ENCODE assay signal across 18 mouse cellular contexts in the genomic region with DNA sequence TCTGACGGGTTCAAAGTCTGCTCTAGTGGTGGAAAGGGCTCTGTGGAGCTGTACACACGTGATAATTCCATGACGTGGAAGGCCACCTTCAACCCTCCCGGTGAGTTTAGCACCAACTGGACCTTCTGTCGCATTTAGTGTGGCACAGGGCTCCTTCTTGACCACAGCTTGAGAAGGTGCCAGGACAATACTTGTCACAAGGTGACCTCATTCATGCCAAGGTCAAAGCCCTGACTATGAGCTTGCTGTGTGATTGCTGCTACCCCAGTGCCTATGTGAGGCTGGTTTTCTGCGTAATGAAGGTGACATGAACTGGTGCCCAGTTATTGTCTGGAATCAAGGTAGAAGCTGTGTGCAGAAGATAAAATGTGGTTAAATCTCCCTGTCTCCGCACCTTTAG. TPM values are rescaled to one million over a fixed set of nuclear protein-coding genes. Genes with fewer than 3 reads are reported as not detected.
DNase-seq lines count a peak whose midpoint lies in the region; TF ChIP-seq lines count a peak whose summit lies in the region.
"Had no signal": no experiment of that assay in that cellular context is flagged by ENCODE, and none has a peak within 500 bp of the region (broad histone marks: within the 10 kb centered on the region; RNA-seq: fewer than 3 reads in every experiment).

No protein-coding gene starts in this region.

- TF ChIP-seq CTCF in left cerebral cortex, adult 2 months (IDR thresholded peaks at IDR 0.05), result no peak

- intact Hi-C loops in left cerebral cortex, adult 2 months (cut with DNase I), result loop anchor here (2.0 to 5.0 kb wide), 2 partner anchors 14 to 460 kb away; a partner anchor contains a TSS
- intact Hi-C loops in left cerebral cortex, postnatal 25 days (cut with DNase I), result no loop called here

- DNase-seq in adrenal gland, postnatal 10 days, result peak; percentile 17
- DNase-seq in adrenal gland, postnatal 4 days (ENCODE audit: low spot score in 2 of 2), result no peak
- no peak for DNase-seq in left cerebral cortex, adult 2 months (ENCODE audit: extremely low spot score in 1 of 2, low spot score in 2 of 2)
- no peak for DNase-seq in left cerebral cortex, postnatal 25 days (ENCODE audit: low spot score in 2 of 2)
- DNase-seq in adrenal gland, postnatal 36 days, result peak; percentile 37 to 47
- no peak for DNase-seq in spleen, adult 18-20 months
- no peak for DNase-seq in urinary bladder, adult 18-20 months (ENCODE audit: low spot score in 2 of 2)
- DNase-seq: cerebellum, adult 11 months; cerebellum, adult 18-20 months; cerebellum, adult 8-10 months; cerebellum, adult 9-11 months; cerebellum, postnatal 14 days; cerebellum, postnatal 36 days; forebrain, postnatal 0 days had no signal

- H3K27ac ChIP-seq in left cerebral cortex, adult 2 months, result peak overlapping the region; percentile 86
- H3K27ac ChIP-seq: embryonic facial prominence, embryonic 10.5 days; embryonic facial prominence, embryonic 12.5 days; forebrain, embryonic 13.5 days; forebrain, embryonic 15.5 days had no signal

- H3K4me3 ChIP-seq in left cerebral cortex, adult 2 months, result no peak overlapping the region
- H3K4me3 ChIP-seq: embryonic facial prominence, embryonic 10.5 days; embryonic facial prominence, embryonic 12.5 days; forebrain, embryonic 13.5 days; forebrain, embryonic 15.5 days had no signal

RNA-seq across cellular contexts. Expression of a gene that starts 25.9 kb away (rescaled TPM):
- total RNA-seq in adrenal gland, postnatal 10 days (2021), result 1 to 10 TPM; 6.3 to 7.1 TPM
- total RNA-seq in adrenal gland, postnatal 4 days (2021), result 1 to 10 TPM; 7.1 to 8.5 TPM
- 1 to 10 TPM; 2.9 to 3.9 TPM for total RNA-seq in left cerebral cortex, adult 2 months (2021)
- 1 to 10 TPM; 2.3 to 2.9 TPM for total RNA-seq in left cerebral cortex, postnatal 25 days (2021)
- 1 to 10 TPM; 5.1 to 7.2 TPM for total RNA-seq in adrenal gland, postnatal 36 days (2021)

Comparison
In these comparisons a context has a peak if more than half of its experiments do, and no peak if none do; other contexts are left out.
1. DNase-seq: peak in adrenal gland, postnatal 10 days (single experiment) and adrenal gland, postnatal 36 days (2 of 2); none in adrenal gland, postnatal 4 days (0 of 2), left cerebral cortex, adult 2 months (0 of 2), left cerebral cortex, postnatal 25 days (0 of 2), spleen, adult 18-20 months (0 of 2) and urinary bladder, adult 18-20 months (0 of 2).